Mouse (Mus musculus) stomach, postnatal 0 days (tissue): ENCODE results near the gene Fam174b. TPM values are rescaled to one million over a fixed set of nuclear protein-coding genes. Genes with fewer than 3 reads are reported as not detected.

Experiments used
- ATAC-seq: fragments of 200-750 bp; cut with Nextera tagmentation; 2 replicates; pipeline ENCODE4 v1.8.0; 2017; ENCODE audit not compliant: low FRiP score, low TSS enrichment
- DNase-seq: peaks from one replicate; pipeline ENCODE4 v3.0.0-alpha.2; 2016; ENCODE audit warnings: low spot score
- H3K27ac ChIP-seq: fragments of 300-500 bp; sonication (generic); replicated peaks from 2 replicates; pipeline ENCODE4 v1.5.1; 2014; ENCODE audit warnings: mild to moderate bottlenecking, control low read depth
- H3K27me3 ChIP-seq: fragments of 300-500 bp; sonication (generic); 2 replicates; pipeline ENCODE4 v1.6.1; 2014; ENCODE audit warnings: low read length; ENCODE audit not compliant: control insufficient read depth, insufficient read depth
- H3K36me3 ChIP-seq: fragments of 300-500 bp; sonication (generic); 2 replicates; pipeline ENCODE4 v1.6.1; 2014; ENCODE audit warnings: low read length, mixed read lengths; ENCODE audit not compliant: control insufficient read depth, insufficient read depth
- H3K4me1 ChIP-seq: fragments of 300-500 bp; sonication (generic); replicated peaks from 2 replicates; pipeline ENCODE4 v1.6.1; 2014; ENCODE audit warnings: antibody characterized with exemption; ENCODE audit not compliant: control insufficient read depth, insufficient read depth
- H3K4me2 ChIP-seq: fragments of 300-500 bp; sonication (generic); replicated peaks from 2 replicates; pipeline ENCODE4 v1.6.1; 2014; ENCODE audit warnings: low read depth, mild to moderate bottlenecking, control low read depth, moderate library complexity
- H3K4me3 ChIP-seq: fragments of 300-500 bp; sonication (generic); 2 replicates; pipeline ENCODE4 v1.5.1; 2014; ENCODE audit warnings: low read depth, low read length, control low read depth
- H3K9ac ChIP-seq: fragments of 300-500 bp; sonication (generic); 2 replicates; pipeline ENCODE4 v1.6.1; 2014; ENCODE audit warnings: mild to moderate bottlenecking, low read length, control low read depth, mixed read lengths
- H3K9me3 ChIP-seq: fragments of 300-500 bp; sonication (generic); 2 replicates; pipeline ENCODE4 v1.6.1; 2016; ENCODE audit warnings: low read length; ENCODE audit not compliant: control insufficient read depth
- CTCF ChIP-seq: IDR thresholded peaks from 2 replicates; pipeline ENCODE4 v1.5.1; 2016; ENCODE audit warnings: antibody characterized with exemption, low read depth, mild to moderate bottlenecking, moderate library complexity
- EP300 ChIP-seq: optimal IDR thresholded peaks from 2 replicates; pipeline ENCODE3; 2016; ENCODE audit warnings: antibody characterized with exemption
- WGBS: fragments of 180-500 bp; shearing (Covaris S2); extraction: QIAGEN DNeasy Blood & Tissue Kit; methylation state at CpG from one replicate; pipeline ENCODE4 v1.1.7; 2014; 5-methylcytosine and 5-hydroxymethylcytosine counted together
- polyA plus RNA-seq: library from polyadenylated mRNA; unstranded; fragments of >200 nt; fragmentation: Nextera tagmentation; extraction: Ambion mirVana; gene quantifications from 2 replicates; pipeline ENCODE4 v1.2.1, GENCODE M21; 2015

The Fam174b gene
- polyA plus RNA-seq: 48.6 and 49.2 TPM in 2 replicates

DNA sequence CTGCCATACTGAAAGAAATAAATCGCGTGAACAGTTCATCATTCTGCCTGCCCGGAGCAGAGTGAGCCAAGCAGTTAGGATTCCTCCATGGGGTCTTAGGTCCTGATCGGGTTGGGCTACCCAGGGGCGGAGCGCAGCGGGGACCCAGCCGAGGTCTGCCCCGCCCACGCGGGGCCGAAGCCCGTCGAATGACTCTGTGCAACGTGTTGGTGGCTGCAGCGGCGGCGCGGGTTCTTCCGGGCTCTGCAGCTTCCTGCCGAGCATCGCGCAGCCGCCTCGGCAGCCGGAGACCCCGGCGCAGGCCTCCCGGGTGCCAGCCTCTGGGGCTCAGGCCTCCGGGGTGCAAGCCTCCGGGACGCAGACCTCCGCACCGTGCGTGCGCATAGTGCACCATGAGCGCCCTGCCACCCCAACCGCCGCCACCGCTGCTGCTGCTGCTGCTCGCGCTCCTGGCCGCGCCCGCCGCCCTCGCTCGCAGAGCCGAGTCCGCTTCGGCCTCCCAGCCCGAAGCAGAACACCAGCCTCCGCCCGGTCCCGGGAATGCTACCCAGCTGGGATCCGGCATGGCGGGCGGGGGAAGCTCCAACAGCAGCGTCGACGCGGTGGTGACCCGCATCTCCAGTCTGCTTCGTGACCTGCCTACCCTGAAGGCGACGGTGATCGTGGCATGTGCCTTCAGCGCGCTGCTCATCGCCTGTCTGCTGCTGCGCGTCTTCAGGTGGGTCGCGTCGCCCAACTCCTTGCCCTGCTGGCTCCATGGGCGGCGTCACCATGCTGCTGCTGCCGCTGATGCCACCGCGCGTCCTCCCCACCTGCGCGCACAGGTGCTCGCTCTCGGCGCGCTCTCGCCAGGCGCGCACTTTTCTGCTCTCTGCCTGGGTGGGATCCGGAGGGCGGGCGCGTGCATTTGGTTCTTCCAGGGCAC is at the start of gene Fam174b:
Gene Fam174b, plus strand, starts transcription at position 192 of the 925 bp plus-strand sequence.
- WGBS: under 1% methylated on average over 78 of the region's 94 CpGs
- peaks cover 9% of the 10 kb centered on the region; the same call in 1 of the 2 replicates for H3K4me1 ChIP-seq

GRCm38 (mm10) chr7:73697092-73697491 is 43.0 kb upstream of the Fam174b start:
- no peaks in the 10 kb centered on the region for H3K4me1 ChIP-seq
- no peak overlapping the region for H3K4me3 ChIP-seq
- H3K9me3 ChIP-seq: no peaks in the 10 kb centered on the region
- H3K4me2 ChIP-seq: no peak overlapping the region
- TF ChIP-seq EP300 (no peak), CTCF (no peak)
- DNase-seq (no peak), ATAC-seq (no peak)
- H3K27ac ChIP-seq: no peak overlapping the region
- H3K36me3 ChIP-seq: no peaks in the 10 kb centered on the region
- no peaks in the 10 kb centered on the region for H3K27me3 ChIP-seq
- no peak overlapping the region for H3K9ac ChIP-seq
- 25% methylated on average over 3 of the region's 3 CpGs for WGBS

More for the DNA sequence above, at the start of gene Fam174b:
- ATAC-seq: peak; percentile 84
- H3K9me3 ChIP-seq: no peaks in the 10 kb centered on the region
- peak within 1 kb of the TSS; percentile 72 for H3K9ac ChIP-seq
- peak; percentile 76 for DNase-seq
- no peaks in the 10 kb centered on the region for H3K27me3 ChIP-seq
- no peaks in the 10 kb centered on the region for H3K36me3 ChIP-seq
- H3K4me2 ChIP-seq: peak within 1 kb of the TSS; percentile 96
- H3K27ac ChIP-seq: peak within 1 kb of the TSS; percentile 86
- no peak for TF ChIP-seq EP300
- no peak for TF ChIP-seq CTCF
- peak within 1 kb of the TSS; percentile 68 for H3K4me3 ChIP-seq

GRCm38 (mm10) chr7:73704305-73704704 is 35.8 kb upstream of the Fam174b start:
- ATAC-seq (no peak), DNase-seq (no peak)
- Histone ChIP-seq H3K27ac (no peak overlapping the region), H3K9ac (no peak overlapping the region), H3K9me3 (no peaks in the 10 kb centered on the region), H3K4me3 (no peak overlapping the region), H3K4me2 (no peak overlapping the region), H3K36me3 (no peaks in the 10 kb centered on the region), H3K27me3 (no peaks in the 10 kb centered on the region), H3K4me1 (no peaks in the 10 kb centered on the region)
- TF ChIP-seq EP300 (no peak), CTCF (no peak)

GRCm38 (mm10) chr7:73713506-73713905 is 26.6 kb upstream of the Fam174b start:
- Histone ChIP-seq H3K27ac (no peak overlapping the region), H3K9me3 (no peaks in the 10 kb centered on the region), H3K4me1 (no peaks in the 10 kb centered on the region), H3K9ac (no peak overlapping the region), H3K36me3 (no peaks in the 10 kb centered on the region), H3K27me3 (no peaks in the 10 kb centered on the region), H3K4me3 (no peak overlapping the region), H3K4me2 (no peak overlapping the region)
- WGBS: 90% methylated on average over 8 of the region's 8 CpGs
- DNase-seq: no peak
- no peak for ATAC-seq
- TF ChIP-seq CTCF (no peak), EP300 (no peak)

- H3K9ac ChIP-seq: no peak overlapping the region
- ATAC-seq (peak; percentile 42; the same call in 1 of the 2 replicates), DNase-seq (no peak)
- no peak overlapping the region for H3K27ac ChIP-seq
- WGBS: 51% methylated on average over 15 of the region's 15 CpGs
- TF ChIP-seq EP300 (no peak), CTCF (no peak)
- H3K4me1 ChIP-seq: no peaks in the 10 kb centered on the region
- H3K27me3 ChIP-seq: no peaks in the 10 kb centered on the region
- H3K4me2 ChIP-seq: no peak overlapping the region
- no peaks in the 10 kb centered on the region for H3K36me3 ChIP-seq
- H3K9me3 ChIP-seq: no peaks in the 10 kb centered on the region
- H3K4me3 ChIP-seq: no peak overlapping the region
Observed at GRCm38 (mm10) chr7:73715928-73716749, 24.0 kb upstream of the Fam174b start.

GRCm38 (mm10) chr7:73716841-73717240 is 23.3 kb upstream of the Fam174b start:
- no peak for ATAC-seq
- 45% methylated on average over 3 of the region's 3 CpGs for WGBS
- Histone ChIP-seq H3K9me3 (no peaks in the 10 kb centered on the region), H3K4me1 (no peaks in the 10 kb centered on the region), H3K4me3 (no peak overlapping the region), H3K36me3 (no peaks in the 10 kb centered on the region), H3K9ac (no peak overlapping the region), H3K4me2 (no peak overlapping the region), H3K27ac (no peak overlapping the region), H3K27me3 (no peaks in the 10 kb centered on the region)
- TF ChIP-seq CTCF: no peak
- TF ChIP-seq EP300: no peak
- DNase-seq: no peak
